Mouse (Mus musculus) Patski (cell line): ENCODE results near the gene Rbpms2. TPM values are rescaled to one million over a fixed set of nuclear protein-coding genes. Genes with fewer than 3 reads are reported as not detected.

ENCODE experiments used
- ATAC-seq: fragments of 100-300 bp; one replicate; pipeline ENCODE4 v1.8.0; 2021
- CTCF ChIA-PET: fragments of 350-600 bp; sonication (Branson Sonifier 250); formaldehyde crosslinking; loops from one replicate; lab custom pipeline; 2022; ENCODE audit warnings: inconsistent platforms; lab: Charles Lee
- POLR2A ChIA-PET: fragments of 350-600 bp; sonication (Branson Sonifier 250); formaldehyde crosslinking; loops from one replicate; lab custom pipeline; 2022; ENCODE audit warnings: antibody characterized with exemption, inconsistent platforms; lab: Charles Lee
- DNase-seq: peaks from one replicate; pipeline ENCODE4 v3.0.0-alpha.2; 2011; ENCODE audit warnings: low read depth, low spot score
- H3K27me3 ChIP-seq: fragments of 371-371 bp; one replicate; pipeline ENCODE4 v1.5.1; 2021
- CTCF ChIP-seq: fragments of 100-300 bp; IDR thresholded peaks from one replicate; pipeline ENCODE4 v1.5.1; 2021
- in situ Hi-C: fragments of 300-500 bp; cut with MboI; formaldehyde crosslinking; loops from 3 replicates; pipeline ENCODE4 v1.11.1; 2018; ENCODE audit warnings: low pct_unique_long_range_greater_than_20kb, mixed read lengths
- polyA plus RNA-seq: library from polyadenylated mRNA; unstranded; gene quantifications from one replicate; pipeline ENCODE4 v1.2.3, GENCODE M21; 2021

Rbpms2 gene
- polyA plus RNA-seq, 1 experiment from 2014 or later: 53.9 TPM

- no peaks in the 10 kb centered on the region for H3K27me3 ChIP-seq
- in situ Hi-C loops: no loop called here
- ATAC-seq (no peak), DNase-seq (no peak)
- no peak for TF ChIP-seq CTCF
- CTCF ChIA-PET: no interaction called here
- POLR2A ChIA-PET: no interaction called here
Observed at GRCm38 (mm10) chr9:65703926-65704595, 74.6 kb downstream of the Rbpms2 start.

Other genes with a start within 250 kb of the Rbpms2 start
- gene Kbtbd13, start 238.0 kb upstream of the Rbpms2 start, polyA plus RNA-seq: 0.01 TPM
- gene Rasl12, start 231.1 kb upstream of the Rbpms2 start, polyA plus RNA-seq: 52.0 TPM
- 0.26 TPM for gene Slc51b, start 206.7 kb upstream of the Rbpms2 start, polyA plus RNA-seq
- gene Mtfmt, start 193.9 kb upstream of the Rbpms2 start, polyA plus RNA-seq: 21.3 TPM
- 112 TPM for gene Spg21, start 168.7 kb upstream of the Rbpms2 start, polyA plus RNA-seq
- gene Ankdd1a, start 109.5 kb upstream of the Rbpms2 start, polyA plus RNA-seq: not detected
- gene Plekho2, start 49.6 kb upstream of the Rbpms2 start, polyA plus RNA-seq: 11.9 TPM
- gene Pif1, start 42.5 kb upstream of the Rbpms2 start, polyA plus RNA-seq: 7.2 TPM
- gene Oaz2, start 38.4 kb downstream of the Rbpms2 start, polyA plus RNA-seq: 197 TPM
- gene Zfp609, start 197.9 kb downstream of the Rbpms2 start, polyA plus RNA-seq: 25.7 TPM